Mouse (Mus musculus): ENCODE results near the gene Apol6. TPM values are rescaled to one million over a fixed set of nuclear protein-coding genes. Genes with fewer than 3 reads are reported as not detected.

Apol6 gene
- polyA plus RNA-seq, 1 experiment from 2014 or later: not detected

DNA sequence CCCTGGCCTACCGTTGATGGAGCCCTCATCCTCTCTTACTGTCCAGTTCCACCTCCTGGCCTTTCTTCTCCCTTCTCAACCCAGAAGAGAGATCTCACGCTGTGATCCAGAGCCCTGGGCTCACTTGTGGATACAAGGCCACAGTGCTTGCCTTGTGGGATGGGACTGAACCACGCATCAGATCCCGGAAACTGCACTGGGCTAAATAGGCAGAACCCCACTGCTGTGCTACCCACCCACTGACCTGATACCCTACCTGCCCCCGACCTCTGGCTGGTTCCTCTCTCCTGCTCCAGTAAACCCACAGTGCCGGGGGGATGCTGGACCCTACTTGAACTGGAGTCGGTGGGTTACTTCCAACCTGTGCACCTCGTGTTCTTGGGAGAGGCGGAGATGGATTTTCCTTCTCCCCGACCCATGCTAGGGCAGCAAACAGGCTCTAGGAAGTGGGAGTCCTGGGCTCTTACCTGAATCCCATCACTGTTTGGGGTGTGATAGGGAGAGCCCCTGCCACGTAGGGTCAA lies 26.3 kb downstream of the Apol6 start:
- WGBS: 89% methylated on average over 11 of the region's 11 CpGs
- no peak for ATAC-seq (ENCODE audit: low FRiP score, low TSS enrichment)

DNA sequence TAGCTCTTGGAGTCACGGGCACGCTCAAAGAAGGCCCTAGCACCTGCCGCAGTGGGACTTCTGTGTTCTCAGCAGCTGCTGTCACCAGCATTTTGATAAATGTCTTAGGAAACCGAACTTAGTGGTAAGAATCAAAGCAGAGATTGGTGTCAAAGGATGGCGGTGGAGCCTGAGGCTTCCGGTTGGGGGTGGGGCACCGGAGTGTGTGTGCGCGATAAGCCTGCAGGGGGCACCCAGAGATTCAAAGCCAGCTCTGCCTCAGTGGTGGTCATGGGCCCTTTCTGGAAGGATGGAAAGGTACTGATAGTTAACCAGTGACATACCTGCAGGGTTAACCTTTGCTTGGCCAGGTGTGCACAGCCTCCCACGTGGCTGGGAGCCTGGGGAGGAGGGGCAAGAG lies 27.0 kb downstream of the Apol6 start:
- WGBS: 22% methylated on average over 10 of the region's 10 CpGs
- Histone ChIP-seq H3K4me1 (ENCODE audit: control insufficient read depth, insufficient read depth, low read length) (peaks cover 7% of the 10 kb centered on the region; the same call in 1 of the 2 replicates), H3K9me3 (ENCODE audit: control insufficient read depth, low read length) (no peaks in the 10 kb centered on the region), H3K27me3 (ENCODE audit: control insufficient read depth, insufficient read depth, low read length) (no peaks in the 10 kb centered on the region), H3K9ac (ENCODE audit: low read depth, low read length) (no peak overlapping the region), H3K27ac (ENCODE audit: low read depth, low read length) (no peak overlapping the region), H3K4me2 (replicated peaks; ENCODE audit: low read depth, low read length) (peak overlapping the region; percentile 17; the same call in 1 of the 2 replicates), H3K36me3 (ENCODE audit: control insufficient read depth, insufficient read depth, low read length) (peaks cover 1% of the 10 kb centered on the region; the same call in 1 of the 2 replicates), H3K4me3 (ENCODE audit: low read length) (no peak overlapping the region)
- ATAC-seq (ENCODE audit: low FRiP score, low TSS enrichment): no peak

More for the DNA sequence above, 26.3 kb downstream of the Apol6 start:
- Histone ChIP-seq H3K4me1 (ENCODE audit: control insufficient read depth, insufficient read depth, low read length) (peaks cover 7% of the 10 kb centered on the region; the same call in 1 of the 2 replicates), H3K4me3 (ENCODE audit: low read length) (no peak overlapping the region), H3K36me3 (ENCODE audit: control insufficient read depth, insufficient read depth, low read length) (no peaks in the 10 kb centered on the region), H3K4me2 (replicated peaks; ENCODE audit: low read depth, low read length) (no peak overlapping the region), H3K27me3 (ENCODE audit: control insufficient read depth, insufficient read depth, low read length) (no peaks in the 10 kb centered on the region), H3K9me3 (ENCODE audit: control insufficient read depth, low read length) (no peaks in the 10 kb centered on the region), H3K27ac (ENCODE audit: low read depth, low read length) (no peak overlapping the region), H3K9ac (ENCODE audit: low read depth, low read length) (no peak overlapping the region)

DNA sequence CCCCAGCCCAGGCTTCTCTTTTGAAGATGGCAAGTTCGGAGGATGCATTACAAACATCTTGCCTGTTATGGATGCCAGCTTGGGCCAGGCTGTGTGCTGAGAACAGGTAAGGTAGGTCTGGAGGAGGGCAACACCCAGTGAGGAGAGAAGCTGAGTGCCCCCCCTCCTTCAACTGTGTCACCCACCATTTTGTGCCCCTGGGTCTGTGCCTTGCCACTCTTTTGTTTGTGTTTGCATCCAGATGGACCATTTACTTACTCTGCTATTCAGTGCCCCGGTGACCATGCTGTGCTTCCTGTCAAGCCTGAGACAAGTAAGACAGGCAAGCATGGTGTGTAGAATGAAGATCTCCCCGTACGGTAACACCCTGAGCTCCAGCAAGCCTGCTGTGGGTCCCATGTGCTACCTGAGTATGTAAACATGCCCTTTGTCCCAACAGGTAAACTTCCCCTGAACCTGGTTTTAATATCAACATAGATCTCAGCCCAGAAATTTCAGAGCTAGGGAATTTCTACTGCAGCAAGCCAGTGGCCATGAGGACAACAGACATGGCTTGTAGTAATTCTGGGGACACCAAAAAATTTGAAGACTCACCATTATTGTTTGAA lies 28.1 kb downstream of the Apol6 start:
- Histone ChIP-seq H3K27ac (ENCODE audit: low read depth, low read length) (no peak overlapping the region), H3K27me3 (ENCODE audit: control insufficient read depth, insufficient read depth, low read length) (no peaks in the 10 kb centered on the region), H3K9ac (ENCODE audit: low read depth, low read length) (no peak overlapping the region), H3K36me3 (ENCODE audit: control insufficient read depth, insufficient read depth, low read length) (peaks cover 12% of the 10 kb centered on the region; the same call in 1 of the 2 replicates), H3K4me1 (ENCODE audit: control insufficient read depth, insufficient read depth, low read length) (peaks cover 7% of the 10 kb centered on the region; the same call in 1 of the 2 replicates), H3K4me3 (ENCODE audit: low read length) (no peak overlapping the region), H3K9me3 (ENCODE audit: control insufficient read depth, low read length) (no peaks in the 10 kb centered on the region), H3K4me2 (replicated peaks; ENCODE audit: low read depth, low read length) (no peak overlapping the region)
- ATAC-seq (ENCODE audit: low FRiP score, low TSS enrichment): no peak
- WGBS: 84% methylated on average over 4 of the region's 4 CpGs

DNA sequence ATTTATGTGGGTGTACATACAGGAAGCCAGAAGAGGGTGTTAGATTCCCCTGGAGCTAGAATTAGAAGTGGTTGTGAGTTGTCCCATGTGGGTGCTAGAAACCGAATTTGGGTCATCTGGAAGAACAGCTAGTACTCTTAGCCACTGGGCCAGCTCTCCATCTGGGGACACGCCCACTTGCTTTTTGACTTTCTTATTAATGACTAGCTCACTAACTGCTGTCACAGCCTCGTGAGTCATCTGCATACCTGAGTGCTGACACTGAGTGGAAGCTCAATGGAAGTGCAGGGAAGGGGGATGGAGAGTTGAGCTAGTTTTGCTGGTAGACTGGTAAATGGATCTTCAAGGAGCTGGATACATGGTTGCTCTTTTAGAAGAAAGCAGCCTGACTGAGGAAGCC lies 32.0 kb downstream of the Apol6 start:
- no peak for ATAC-seq (ENCODE audit: low FRiP score, low TSS enrichment)

DNA sequence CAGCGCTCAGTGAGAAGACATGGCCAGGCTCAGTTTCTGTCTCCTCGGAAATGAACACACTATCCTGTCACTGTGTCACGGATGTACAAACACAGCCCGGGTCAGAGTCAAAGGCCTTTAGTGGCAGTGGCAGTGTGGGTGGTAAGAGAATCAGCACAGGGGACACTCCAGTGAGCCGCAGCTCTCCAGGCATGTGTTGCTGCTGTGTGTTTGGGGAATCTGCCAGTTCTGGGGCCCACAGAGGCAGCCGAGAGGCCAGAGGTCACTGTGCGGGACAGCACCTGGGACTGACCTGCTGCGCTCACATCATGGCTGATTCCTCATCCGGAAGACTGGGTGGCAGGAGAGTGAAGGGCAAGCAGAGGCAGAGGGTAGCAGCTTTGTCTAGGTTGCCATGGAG lies 33.4 kb downstream of the Apol6 start:
- Histone ChIP-seq H3K36me3 (ENCODE audit: control insufficient read depth, insufficient read depth, low read length) (peaks cover 41% of the 10 kb centered on the region), H3K4me1 (ENCODE audit: control insufficient read depth, insufficient read depth, low read length) (no peaks in the 10 kb centered on the region), H3K4me3 (ENCODE audit: low read length) (no peak overlapping the region), H3K27ac (ENCODE audit: low read depth, low read length) (no peak overlapping the region), H3K27me3 (ENCODE audit: control insufficient read depth, insufficient read depth, low read length) (no peaks in the 10 kb centered on the region), H3K9ac (ENCODE audit: low read depth, low read length) (no peak overlapping the region), H3K9me3 (ENCODE audit: control insufficient read depth, low read length) (no peaks in the 10 kb centered on the region), H3K4me2 (replicated peaks; ENCODE audit: low read depth, low read length) (no peak overlapping the region)
- ATAC-seq (ENCODE audit: low FRiP score, low TSS enrichment): no peak
- 92% methylated on average over 9 of the region's 9 CpGs for WGBS

More for the DNA sequence above, 32.0 kb downstream of the Apol6 start:
- Histone ChIP-seq H3K27ac (ENCODE audit: low read depth, low read length) (no peak overlapping the region), H3K27me3 (ENCODE audit: control insufficient read depth, insufficient read depth, low read length) (no peaks in the 10 kb centered on the region), H3K36me3 (ENCODE audit: control insufficient read depth, insufficient read depth, low read length) (peaks cover 27% of the 10 kb centered on the region; the same call in 1 of the 2 replicates), H3K4me2 (replicated peaks; ENCODE audit: low read depth, low read length) (no peak overlapping the region), H3K9ac (ENCODE audit: low read depth, low read length) (no peak overlapping the region), H3K4me3 (ENCODE audit: low read length) (no peak overlapping the region), H3K9me3 (ENCODE audit: control insufficient read depth, low read length) (no peaks in the 10 kb centered on the region), H3K4me1 (ENCODE audit: control insufficient read depth, insufficient read depth, low read length) (peaks cover 6% of the 10 kb centered on the region; the same call in 1 of the 2 replicates)
- 82% methylated on average over 3 of the region's 3 CpGs for WGBS

DNA sequence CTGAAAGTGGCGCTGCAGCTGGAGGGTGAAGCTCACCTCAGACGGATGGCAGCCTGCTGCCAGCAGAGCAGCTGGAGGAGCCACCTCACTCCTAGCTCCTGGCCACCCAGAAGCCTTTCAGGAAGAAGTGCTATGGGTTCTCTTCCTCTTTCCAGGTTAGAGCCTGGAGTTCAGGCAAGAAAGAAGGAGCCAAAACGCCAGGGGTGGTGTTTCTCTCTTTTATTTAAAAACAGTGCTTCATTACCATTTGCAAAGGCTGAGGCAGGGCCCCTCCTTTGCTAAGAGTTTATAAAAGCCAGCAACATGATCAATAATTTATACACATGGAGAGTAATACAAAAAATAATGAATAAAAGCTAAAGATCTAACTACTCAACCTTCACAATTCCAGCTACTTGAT lies 34.3 kb downstream of the Apol6 start:
- Histone ChIP-seq H3K4me2 (replicated peaks; ENCODE audit: low read depth, low read length) (no peak overlapping the region), H3K4me3 (ENCODE audit: low read length) (no peak overlapping the region), H3K27me3 (ENCODE audit: control insufficient read depth, insufficient read depth, low read length) (no peaks in the 10 kb centered on the region), H3K27ac (ENCODE audit: low read depth, low read length) (no peak overlapping the region), H3K4me1 (ENCODE audit: control insufficient read depth, insufficient read depth, low read length) (no peaks in the 10 kb centered on the region), H3K36me3 (ENCODE audit: control insufficient read depth, insufficient read depth, low read length) (peaks cover 44% of the 10 kb centered on the region), H3K9me3 (ENCODE audit: control insufficient read depth, low read length) (no peaks in the 10 kb centered on the region), H3K9ac (ENCODE audit: low read depth, low read length) (no peak overlapping the region)
- 73% methylated on average over 3 of the region's 3 CpGs for WGBS
- ATAC-seq (ENCODE audit: low FRiP score, low TSS enrichment): no peak

DNA sequence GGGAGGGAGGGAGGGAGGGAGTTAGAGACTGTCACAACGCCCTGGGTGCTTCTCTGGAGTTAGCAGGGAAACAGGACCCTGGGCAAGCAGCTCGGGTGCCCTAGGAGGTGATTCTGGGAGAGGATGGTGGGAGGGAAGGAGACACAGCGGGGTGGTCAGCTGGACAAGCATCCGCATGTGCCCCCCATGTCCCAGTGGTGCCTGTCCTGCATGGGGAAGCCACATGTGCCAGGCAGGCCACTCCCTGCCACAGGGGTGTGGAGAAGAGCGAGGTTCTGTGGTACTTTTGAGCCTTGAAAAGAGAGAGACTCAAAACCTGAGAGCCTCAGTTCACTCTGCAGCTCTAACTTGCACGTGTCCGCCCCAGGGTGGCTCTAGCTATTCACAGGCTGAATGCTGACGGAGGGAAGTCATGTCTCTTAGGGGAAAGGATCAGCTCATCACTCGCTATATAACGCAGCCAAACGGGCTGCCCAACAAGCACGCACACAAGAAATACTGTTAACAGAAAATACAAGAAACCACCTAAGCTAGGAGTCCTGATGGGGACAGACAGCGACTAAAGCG lies 34.8 kb downstream of the Apol6 start:
- peaks cover 44% of the 10 kb centered on the region for H3K36me3 ChIP-seq (ENCODE audit: control insufficient read depth, insufficient read depth, low read length)
- WGBS: 83% methylated on average over 14 of the region's 14 CpGs
- no peak overlapping the region for H3K4me2 ChIP-seq (replicated peaks; ENCODE audit: low read depth, low read length)

DNA sequence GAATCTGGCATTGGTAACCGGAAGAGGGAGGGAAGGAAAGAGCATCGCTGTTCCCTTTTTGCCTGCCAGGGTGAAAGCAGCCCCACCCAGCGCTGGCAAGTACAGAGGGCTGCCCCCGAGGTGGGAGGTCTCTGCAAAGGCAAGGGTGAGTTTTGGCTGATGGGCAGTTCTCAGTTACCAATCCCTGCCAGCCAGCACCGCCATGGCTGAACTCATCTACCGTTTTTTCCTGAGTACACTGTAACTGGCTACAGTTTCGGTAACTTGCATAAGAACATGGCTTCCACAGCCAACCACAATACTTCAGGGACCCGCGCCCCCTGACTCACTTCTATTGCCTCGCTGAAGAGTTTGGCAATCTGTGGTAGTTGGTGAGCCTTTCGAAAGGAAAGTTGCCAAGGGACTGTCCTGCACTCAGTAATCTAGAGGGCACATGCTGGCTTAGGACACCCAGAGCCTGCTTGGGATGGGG lies 35.4 kb downstream of the Apol6 start:
- Histone ChIP-seq H3K4me1 (ENCODE audit: control insufficient read depth, insufficient read depth, low read length) (no peaks in the 10 kb centered on the region), H3K27me3 (ENCODE audit: control insufficient read depth, insufficient read depth, low read length) (no peaks in the 10 kb centered on the region), H3K36me3 (ENCODE audit: control insufficient read depth, insufficient read depth, low read length) (peaks cover 49% of the 10 kb centered on the region), H3K9ac (ENCODE audit: low read depth, low read length) (no peak overlapping the region), H3K4me2 (replicated peaks; ENCODE audit: low read depth, low read length) (no peak overlapping the region), H3K4me3 (ENCODE audit: low read length) (no peak overlapping the region), H3K9me3 (ENCODE audit: control insufficient read depth, low read length) (no peaks in the 10 kb centered on the region), H3K27ac (ENCODE audit: low read depth, low read length) (no peak overlapping the region)
- 82% methylated on average over 11 of the region's 11 CpGs for WGBS
- no peak for ATAC-seq (ENCODE audit: low FRiP score, low TSS enrichment)

More for the DNA sequence above, 34.8 kb downstream of the Apol6 start:
- ATAC-seq (ENCODE audit: low FRiP score, low TSS enrichment): no peak
- Histone ChIP-seq H3K9me3 (ENCODE audit: control insufficient read depth, low read length) (no peaks in the 10 kb centered on the region), H3K4me1 (ENCODE audit: control insufficient read depth, insufficient read depth, low read length) (no peaks in the 10 kb centered on the region), H3K9ac (ENCODE audit: low read depth, low read length) (no peak overlapping the region), H3K27ac (ENCODE audit: low read depth, low read length) (no peak overlapping the region), H3K4me3 (ENCODE audit: low read length) (no peak overlapping the region), H3K27me3 (ENCODE audit: control insufficient read depth, insufficient read depth, low read length) (no peaks in the 10 kb centered on the region)

DNA sequence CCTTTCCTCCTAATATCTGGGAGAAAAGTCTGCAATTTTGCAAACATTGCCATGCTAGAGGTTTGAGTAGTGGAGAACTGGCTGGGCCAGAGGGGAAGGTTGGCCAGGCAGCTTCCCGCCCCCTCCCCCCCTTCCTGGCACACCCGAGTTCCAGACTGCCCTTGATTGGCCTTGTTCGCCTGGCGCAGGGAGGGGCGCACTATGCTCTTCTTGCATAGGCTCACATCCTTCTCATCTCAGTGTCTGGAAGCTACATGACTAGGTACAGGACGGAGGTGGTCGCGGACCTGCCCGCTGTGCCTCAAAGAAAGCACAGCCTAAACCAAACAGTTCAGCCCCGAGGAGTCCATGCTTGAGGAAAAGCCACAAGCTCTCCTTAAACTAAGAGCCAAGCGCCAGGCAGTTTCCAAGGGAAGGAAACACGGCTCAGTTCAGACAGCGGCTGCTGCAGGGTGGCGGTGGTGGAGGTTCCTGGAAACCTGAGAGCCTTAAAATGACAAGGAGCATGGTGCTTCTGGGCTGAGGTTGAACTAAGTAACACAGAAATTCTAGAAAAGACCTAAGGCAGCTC lies 36.2 kb downstream of the Apol6 start:
- Histone ChIP-seq H3K4me2 (replicated peaks; ENCODE audit: low read depth, low read length) (no peak overlapping the region), H3K4me1 (ENCODE audit: control insufficient read depth, insufficient read depth, low read length) (no peaks in the 10 kb centered on the region), H3K27ac (ENCODE audit: low read depth, low read length) (no peak overlapping the region), H3K9ac (ENCODE audit: low read depth, low read length) (no peak overlapping the region), H3K9me3 (ENCODE audit: control insufficient read depth, low read length) (no peaks in the 10 kb centered on the region), H3K27me3 (ENCODE audit: control insufficient read depth, insufficient read depth, low read length) (no peaks in the 10 kb centered on the region), H3K4me3 (ENCODE audit: low read length) (no peak overlapping the region), H3K36me3 (ENCODE audit: control insufficient read depth, insufficient read depth, low read length) (peaks cover 56% of the 10 kb centered on the region)
- no peak for ATAC-seq (ENCODE audit: low FRiP score, low TSS enrichment)
- 69% methylated on average over 14 of the region's 14 CpGs for WGBS

All from kidney, embryonic 14.5 days (tissue).